In the genomic region with DNA sequence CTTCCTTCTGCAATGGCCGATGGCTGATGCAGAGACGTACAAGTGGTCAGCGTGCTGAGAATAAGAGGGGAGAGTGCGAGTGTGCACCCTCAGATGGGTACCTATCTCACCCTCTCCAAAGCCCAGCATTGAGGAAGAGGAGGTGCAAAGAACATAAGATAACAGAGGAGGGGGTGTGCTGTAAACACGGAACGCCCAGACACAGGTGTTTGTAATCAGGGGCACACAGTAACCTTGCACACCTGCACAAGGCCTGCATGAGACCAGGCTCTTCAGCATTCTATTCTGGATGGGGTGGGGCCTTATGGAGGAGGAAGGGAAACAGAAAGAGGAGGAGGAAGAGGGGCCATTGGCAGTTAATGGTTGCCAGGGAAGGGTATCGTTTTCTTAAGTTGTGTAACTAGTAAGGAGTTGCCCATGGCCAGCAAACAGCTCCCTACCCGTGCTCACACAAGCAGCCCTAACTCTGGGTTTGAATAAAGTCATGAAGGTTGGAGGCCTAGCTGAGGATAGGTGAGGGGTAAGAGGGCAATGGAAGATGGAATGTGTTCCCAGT, we compare ENCODE assay signal across 17 mouse cellular contexts.
"Had no signal": no experiment of that assay in that cellular context is flagged by ENCODE, and none has a peak within 500 bp of the region (broad histone marks: within the 10 kb centered on the region; RNA-seq: fewer than 3 reads in every experiment).

No protein-coding gene starts in this region.

- H3K9me3 ChIP-seq: limb, embryonic 12.5 days; limb, embryonic 15.5 days; lung, embryonic 15.5 days had no signal

- H3K27ac ChIP-seq: kidney, postnatal 0 days; layer of hippocampus, adult 2 months; limb, embryonic 12.5 days; limb, embryonic 15.5 days; liver, embryonic 14.5 days; lung, embryonic 15.5 days had no signal

- H3K27me3 ChIP-seq: limb, embryonic 12.5 days; limb, embryonic 15.5 days; lung, embryonic 15.5 days had no signal

- H3K4me1 ChIP-seq: limb, embryonic 12.5 days; limb, embryonic 15.5 days; lung, embryonic 15.5 days had no signal

- DNase-seq: kidney, adult 18-20 months; kidney, adult 9 months; kidney, postnatal 25 days; layer of hippocampus, postnatal 36 days; left cerebral cortex, postnatal 4 days; lung, adult 18-20 months; lung, postnatal 10 days; lung, postnatal 36 days; midbrain, embryonic 14.5 days; thymus, adult 18-20 months; thymus, postnatal 4 days had no signal

- H3K4me3 ChIP-seq: layer of hippocampus, adult 2 months; limb, embryonic 12.5 days; limb, embryonic 15.5 days; lung, embryonic 15.5 days had no signal
